In genomic region chr4:56848044-56848443, GRCm38 (mm10) we compare ENCODE assay signal across 16 mouse cellular contexts.
"Had no signal": no experiment of that assay in that cellular context is flagged by ENCODE, and none has a peak within 500 bp of the region (broad histone marks: within the 10 kb centered on the region; RNA-seq: fewer than 3 reads in every experiment).

No protein-coding gene starts in this region.

- H3K9me3 ChIP-seq: neural tube, embryonic 13.5 days; neural tube, embryonic 15.5 days; stomach, embryonic 15.5 days had no signal

- H3K27me3 ChIP-seq: neural tube, embryonic 13.5 days; neural tube, embryonic 15.5 days; stomach, embryonic 15.5 days had no signal

- H3K4me2 ChIP-seq: neural tube, embryonic 13.5 days; neural tube, embryonic 15.5 days; stomach, embryonic 15.5 days had no signal

- H3K4me3 ChIP-seq: neural tube, embryonic 13.5 days; neural tube, embryonic 15.5 days; stomach, embryonic 15.5 days had no signal

- H3K4me1 ChIP-seq: neural tube, embryonic 13.5 days; stomach, embryonic 15.5 days had no signal

- DNase-seq: retina, postnatal 1 day; right cerebral cortex, adult 18-20 months; right cerebral cortex, postnatal 14 days; right cerebral cortex, postnatal 25 days; right cerebral cortex, postnatal 4 days; spleen, adult 18-20 months; thymus, adult 18-20 months; thymus, adult 2 months; thymus, postnatal 14 days; thymus, postnatal 25 days; thymus, postnatal 36 days; thymus, postnatal 4 days had no signal

- H3K27ac ChIP-seq: neural tube, embryonic 13.5 days; neural tube, embryonic 15.5 days; stomach, embryonic 15.5 days; stomach, postnatal 0 days had no signal

- H3K9ac ChIP-seq: neural tube, embryonic 13.5 days; neural tube, embryonic 15.5 days; stomach, embryonic 15.5 days had no signal
